Mouse (Mus musculus) midbrain, embryonic 11.5 days (tissue): ENCODE data around the gene Creb1. TPM values are rescaled to one million over a fixed set of nuclear protein-coding genes. Genes with fewer than 3 reads are reported as not detected.

ENCODE experiments used
- ATAC-seq: fragments of 200-750 bp; cut with Nextera tagmentation; 2 replicates; pipeline ENCODE4 v1.8.0; 2017; ENCODE audit warnings: moderate TSS enrichment, moderate library complexity; ENCODE audit not compliant: low FRiP score
- DNase-seq: peaks from one replicate; pipeline ENCODE4 v3.0.0; 2015; ENCODE audit warnings: low spot score; ENCODE audit errors: missing footprints
- H3K27ac ChIP-seq: fragments of 300-500 bp; sonication (generic); 2 replicates; pipeline ENCODE4 v1.5.1; 2014; ENCODE audit warnings: low read depth, low read length
- H3K27me3 ChIP-seq: fragments of 300-500 bp; sonication (generic); 2 replicates; pipeline ENCODE4 v1.6.1; 2014; ENCODE audit warnings: mild to moderate bottlenecking, low read length, moderate library complexity, mixed read lengths; ENCODE audit not compliant: control insufficient read depth, insufficient read depth
- H3K36me3 ChIP-seq: fragments of 300-500 bp; sonication (generic); 2 replicates; pipeline ENCODE4 v1.6.1; 2014; ENCODE audit warnings: mild to moderate bottlenecking, low read length, moderate library complexity, mixed read lengths; ENCODE audit not compliant: control insufficient read depth, insufficient read depth
- H3K4me1 ChIP-seq: fragments of 300-500 bp; sonication (generic); 2 replicates; pipeline ENCODE4 v1.6.1; 2014; ENCODE audit warnings: low read length; ENCODE audit not compliant: control insufficient read depth, insufficient read depth
- H3K4me2 ChIP-seq: fragments of 300-500 bp; sonication (generic); 2 replicates; pipeline ENCODE4 v1.6.1; 2014; ENCODE audit warnings: mild to moderate bottlenecking, moderate library complexity
- H3K4me3 ChIP-seq: fragments of 300-500 bp; sonication (generic); 2 replicates; pipeline ENCODE4 v1.5.1; 2014; ENCODE audit warnings: low read depth, low read length
- H3K9ac ChIP-seq: fragments of 300-500 bp; sonication (generic); 2 replicates; pipeline ENCODE4 v1.6.1; 2014; ENCODE audit warnings: low read length
- H3K9me3 ChIP-seq: fragments of 300-500 bp; sonication (generic); 2 replicates; pipeline ENCODE4 v1.6.1; 2016; ENCODE audit warnings: low read length; ENCODE audit not compliant: control insufficient read depth
- WGBS: fragments of 180-500 bp; shearing (Covaris S2); extraction: QIAGEN DNeasy Blood & Tissue Kit; methylation state at CpG from one replicate; pipeline ENCODE4 v1.1.7; 2014; 5-methylcytosine and 5-hydroxymethylcytosine counted together
- polyA plus RNA-seq: library from polyadenylated mRNA; unstranded; fragments of >200 nt; fragmentation: Nextera tagmentation; extraction: Ambion mirVana; gene quantifications from 2 replicates; pipeline ENCODE4 v1.2.1, GENCODE M21; 2014

Creb1 gene
- polyA plus RNA-seq, 1 experiment from 2014 or later, result 59.7 TPM

DNA sequence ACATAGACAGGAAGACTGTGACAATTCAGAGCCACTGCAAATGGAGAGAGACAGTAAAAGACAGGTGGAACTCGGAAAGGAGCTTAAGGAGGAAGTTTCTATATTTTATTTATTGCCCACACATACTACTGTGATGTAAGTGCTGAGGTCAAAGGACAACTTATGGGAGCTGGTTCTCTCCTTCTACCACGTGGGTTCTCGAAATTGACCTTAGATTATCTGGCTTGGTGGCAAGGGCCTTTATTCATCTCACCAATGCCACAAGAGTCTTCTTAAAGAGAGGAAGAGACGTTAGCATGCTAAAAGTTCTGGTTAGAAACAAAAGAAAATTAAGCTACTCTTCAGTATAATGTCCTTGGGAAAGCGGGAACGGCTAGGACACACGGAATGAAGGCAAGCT, 897 bp upstream of the Creb1 start:
- Histone ChIP-seq H3K4me2 (peak overlapping the region; percentile 86), H3K9me3 (0 out of 2 replicates have a peak, but pooled peaks cover 2% of the 10 kb centered on the region), H3K27ac (no peak overlapping the region), H3K9ac (peak overlapping the region; percentile 99), H3K36me3 (no peaks in the 10 kb centered on the region), H3K4me1 (peaks cover 16% of the 10 kb centered on the region), H3K27me3 (no peaks in the 10 kb centered on the region), H3K4me3 (peak overlapping the region; percentile 87)
- WGBS, result 31% methylated on average over 7 of the region's 7 CpGs
- no peak for ATAC-seq
- DNase-seq, result no peak

GRCm38 (mm10) chr1:64532067-64532523, 350 bp upstream of the Creb1 start:
- Histone ChIP-seq H3K36me3 (no peaks in the 10 kb centered on the region), H3K9ac (peak overlapping the region; percentile 99), H3K9me3 (0 out of 2 replicates have a peak, but pooled peaks cover 2% of the 10 kb centered on the region), H3K27ac (peak overlapping the region; percentile 68; the same call in 1 of the 2 replicates), H3K27me3 (no peaks in the 10 kb centered on the region), H3K4me3 (peak overlapping the region; percentile 87), H3K4me1 (peaks cover 16% of the 10 kb centered on the region), H3K4me2 (peak overlapping the region; percentile 86)
- DNase-seq (peak; percentile 97), ATAC-seq (peak; percentile 71)
- WGBS, result under 1% methylated on average over 34 of the region's 34 CpGs

DNA sequence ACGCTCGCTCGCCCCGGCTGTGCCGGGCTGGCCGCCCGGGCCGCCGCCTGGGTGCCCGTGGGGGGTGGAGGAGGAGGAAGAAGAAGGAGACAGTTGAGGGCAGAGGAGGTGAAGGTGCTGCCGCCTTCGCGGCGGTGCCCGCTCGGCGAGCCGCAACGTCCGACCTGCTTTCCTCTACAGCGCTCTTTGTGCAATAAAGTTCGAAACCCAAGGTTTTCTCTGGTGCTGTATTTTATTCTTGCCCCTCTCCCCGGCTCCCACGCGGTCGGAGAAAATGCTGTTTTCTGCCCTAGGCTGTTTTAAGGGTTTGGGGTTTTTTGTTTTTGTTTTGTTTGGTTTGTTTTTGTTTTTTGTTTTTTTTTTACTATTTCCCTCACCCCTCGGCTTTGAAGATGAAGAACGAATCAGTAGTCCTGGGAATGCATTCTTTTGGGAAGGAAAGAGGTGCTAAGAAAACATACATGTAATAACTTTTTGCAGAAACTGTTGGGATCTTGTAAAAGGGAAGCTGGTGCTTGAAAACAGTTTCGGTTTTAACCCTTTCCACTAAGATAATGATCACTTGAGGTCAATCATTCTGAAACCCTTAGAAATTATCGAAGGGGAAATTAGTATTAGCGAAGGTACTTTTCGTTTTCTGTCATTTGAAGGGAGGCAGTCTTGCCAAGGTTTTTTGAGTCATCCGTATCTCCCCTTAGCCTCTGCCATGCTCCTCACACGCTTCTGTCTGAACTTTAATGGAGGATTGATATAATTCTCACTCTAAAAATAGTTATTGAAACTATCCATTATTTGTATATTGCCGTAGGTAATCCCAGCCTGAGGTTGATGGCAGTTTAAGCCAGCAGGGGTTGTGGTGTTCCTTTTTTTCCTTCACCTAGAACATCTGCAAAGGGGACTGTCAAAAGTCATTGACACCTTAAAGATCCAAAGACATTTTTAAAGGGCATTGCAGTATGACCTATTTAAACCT, 1.3 kb downstream of the Creb1 start:
- peak overlapping the region; percentile 99 for H3K27ac ChIP-seq
- no peaks in the 10 kb centered on the region for H3K9me3 ChIP-seq
- H3K9ac ChIP-seq, result peak overlapping the region; percentile 99
- ATAC-seq (no peak), DNase-seq (peak; percentile 93)
- no peaks in the 10 kb centered on the region for H3K27me3 ChIP-seq
- H3K4me3 ChIP-seq, result peak overlapping the region; percentile 87
- no peaks in the 10 kb centered on the region for H3K36me3 ChIP-seq
- H3K4me1 ChIP-seq, result peaks cover 16% of the 10 kb centered on the region
- 2% methylated on average over 30 of the region's 35 CpGs for WGBS
- peak overlapping the region; percentile 79 for H3K4me2 ChIP-seq

- ATAC-seq (no peak), DNase-seq (no peak)
- Histone ChIP-seq H3K9me3 (no peaks in the 10 kb centered on the region), H3K27ac (no peak overlapping the region), H3K36me3 (0 out of 2 replicates have a peak, but pooled peaks cover under 1% of the 10 kb centered on the region), H3K4me2 (no peak overlapping the region), H3K4me1 (peaks cover 12% of the 10 kb centered on the region), H3K9ac (no peak overlapping the region), H3K4me3 (no peak overlapping the region), H3K27me3 (no peaks in the 10 kb centered on the region)
- 94% methylated on average over 3 of the region's 3 CpGs for WGBS
These were observed 6.5 kb downstream of the Creb1 start for GRCm38 (mm10) chr1:64538837-64539367.

- Histone ChIP-seq H3K27me3 (no peaks in the 10 kb centered on the region), H3K4me1 (no peaks in the 10 kb centered on the region), H3K4me3 (no peak overlapping the region), H3K9me3 (no peaks in the 10 kb centered on the region), H3K9ac (no peak overlapping the region), H3K36me3 (0 out of 2 replicates have a peak, but pooled peaks cover 3% of the 10 kb centered on the region), H3K4me2 (no peak overlapping the region), H3K27ac (no peak overlapping the region)
- 86% methylated on average over 5 of the region's 5 CpGs for WGBS
- DNase-seq, result peak; percentile 4
- ATAC-seq, result no peak
These were observed 11.3 kb downstream of the Creb1 start for GRCm38 (mm10) chr1:64543750-64544149.

- Histone ChIP-seq H3K9me3 (no peaks in the 10 kb centered on the region), H3K4me2 (no peak overlapping the region), H3K27ac (no peak overlapping the region), H3K36me3 (0 out of 2 replicates have a peak, but pooled peaks cover 3% of the 10 kb centered on the region), H3K9ac (no peak overlapping the region), H3K4me1 (no peaks in the 10 kb centered on the region), H3K4me3 (no peak overlapping the region), H3K27me3 (no peaks in the 10 kb centered on the region)
- DNase-seq (peak; percentile 37), ATAC-seq (no peak)
- 85% methylated on average over 3 of the region's 3 CpGs for WGBS
These were observed 13.6 kb downstream of the Creb1 start for GRCm38 (mm10) chr1:64546070-64546469.

GRCm38 (mm10) chr1:64549380-64549779, 16.9 kb downstream of the Creb1 start:
- Histone ChIP-seq H3K27ac (no peak overlapping the region), H3K36me3 (no peaks in the 10 kb centered on the region), H3K4me3 (no peak overlapping the region), H3K9me3 (no peaks in the 10 kb centered on the region), H3K4me1 (no peaks in the 10 kb centered on the region), H3K9ac (no peak overlapping the region), H3K4me2 (no peak overlapping the region), H3K27me3 (no peaks in the 10 kb centered on the region)
- 94% methylated on average over 2 of the region's 2 CpGs for WGBS
- DNase-seq (peak; percentile 78), ATAC-seq (no peak)

- Histone ChIP-seq H3K27ac (no peak overlapping the region), H3K4me3 (no peak overlapping the region), H3K36me3 (peaks cover 2% of the 10 kb centered on the region; the same call in 1 of the 2 replicates), H3K9me3 (no peaks in the 10 kb centered on the region), H3K4me2 (no peak overlapping the region), H3K9ac (no peak overlapping the region), H3K4me1 (no peaks in the 10 kb centered on the region), H3K27me3 (no peaks in the 10 kb centered on the region)
- WGBS, result 70% methylated on average over 2 of the region's 2 CpGs
- ATAC-seq, result no peak
- no peak for DNase-seq
These were observed 19.5 kb downstream of the Creb1 start for GRCm38 (mm10) chr1:64551908-64552307.

GRCm38 (mm10) chr1:64560105-64560504, 27.7 kb downstream of the Creb1 start:
- no peaks in the 10 kb centered on the region for H3K4me1 ChIP-seq
- no peak overlapping the region for H3K27ac ChIP-seq
- WGBS, result 91% methylated on average over 3 of the region's 3 CpGs
- no peak overlapping the region for H3K9ac ChIP-seq
- peaks cover 7% of the 10 kb centered on the region for H3K36me3 ChIP-seq
- H3K9me3 ChIP-seq, result no peaks in the 10 kb centered on the region
- DNase-seq (peak; percentile 19), ATAC-seq (no peak)
- no peak overlapping the region for H3K4me3 ChIP-seq
- H3K27me3 ChIP-seq, result no peaks in the 10 kb centered on the region
- H3K4me2 ChIP-seq, result no peak overlapping the region
